Mouse (Mus musculus): ENCODE measurements at regions not wholly inside any gene's neighbourhood (a gene's known extent, or its start where the extent isn't known, plus 50 kb on each side); places are given as distances from the start of the nearest gene placed in this dataset.

GRCm38 (mm10) chr3:109249359-109249758 lies 91.1 kb upstream of the Vav3 start:
- Histone ChIP-seq H3K9me3 (replicated peaks; ENCODE audit: insufficient read depth, low read length) (no peaks in the 10 kb centered on the region), H3K27me3 (ENCODE audit: control insufficient read depth in 1 of 2, insufficient read depth in 2 of 2, low read length in 2 of 2) (0 out of 4 replicates have a peak, but pooled peaks cover 0 to 1% of the 10 kb centered on the region in 2 experiments), H3K4me1 (ENCODE audit: control insufficient read depth in 1 of 2, insufficient read depth in 2 of 2, low read length in 2 of 2) (peaks cover 0 to 6% of the 10 kb centered on the region in 2 experiments; a peak in 1 of 4 replicates), H3K4me3 (ENCODE audit: control insufficient read depth in 1 of 2, insufficient read depth in 1 of 2, low read depth in 2 of 2, low read length in 2 of 2) (no peak overlapping the region), H3K9ac (ENCODE audit: control insufficient read depth, low read depth, low read length, poor library complexity, severe bottlenecking) (no peak overlapping the region), H3K27ac (ENCODE audit: control insufficient read depth, low read depth, low read length) (no peak overlapping the region), H3K79me2 (ENCODE audit: control insufficient read depth, insufficient read depth, low read length, poor library complexity) (no peaks in the 10 kb centered on the region), H3K36me3 (ENCODE audit: control insufficient read depth in 1 of 2, insufficient read depth in 2 of 2, low read length in 2 of 2) (no peaks in the 10 kb centered on the region)
- DNase-seq (ENCODE audit: low read depth, low spot score) = no peak
- TF ChIP-seq NELFE (IDR thresholded peaks at IDR 0.05; ENCODE audit: low read depth, low read length) (no peak), ZNF384 (IDR thresholded peaks at IDR 0.05; ENCODE audit: low read depth, low read length) (no peak)

GRCm38 (mm10) chr3:109249989-109250388 lies 90.5 kb upstream of the Vav3 start:
- H3K4me1 ChIP-seq (ENCODE audit: control insufficient read depth in 1 of 2, insufficient read depth in 2 of 2, low read length in 2 of 2) = peaks cover 0 to 6% of the 10 kb centered on the region in 2 experiments; a peak in 1 of 4 replicates
- no peaks in the 10 kb centered on the region for H3K9me3 ChIP-seq (replicated peaks; ENCODE audit: insufficient read depth, low read length)
- H3K4me3 ChIP-seq (ENCODE audit: control insufficient read depth in 1 of 2, insufficient read depth in 1 of 2, low read depth in 2 of 2, low read length in 2 of 2) = no peak overlapping the region
- no peaks in the 10 kb centered on the region for H3K36me3 ChIP-seq (ENCODE audit: control insufficient read depth in 1 of 2, insufficient read depth in 2 of 2, low read length in 2 of 2)
- H3K27ac ChIP-seq (ENCODE audit: control insufficient read depth, low read depth, low read length) = no peak overlapping the region
- no peaks in the 10 kb centered on the region for H3K27me3 ChIP-seq (ENCODE audit: control insufficient read depth in 1 of 2, insufficient read depth in 2 of 2, low read length in 2 of 2)
- H3K79me2 ChIP-seq (ENCODE audit: control insufficient read depth, insufficient read depth, low read length, poor library complexity) = no peaks in the 10 kb centered on the region
- no peak overlapping the region for H3K9ac ChIP-seq (ENCODE audit: control insufficient read depth, low read depth, low read length, poor library complexity, severe bottlenecking)
- no peak for DNase-seq (ENCODE audit: low read depth, low spot score)
- TF ChIP-seq CHD2 (IDR thresholded peaks at IDR 0.05; ENCODE audit: low read length) = no peak
- TF ChIP-seq HCFC1 (IDR thresholded peaks at IDR 0.05; ENCODE audit: low read depth, low read length) = no peak
- TF ChIP-seq JUND (IDR thresholded peaks at IDR 0.05; ENCODE audit: low read depth, low read length) = no peak
- TF ChIP-seq NRF1 (IDR thresholded peaks at IDR 0.05; ENCODE audit: insufficient read depth, low read depth, low read length, poor library complexity, severe bottlenecking) = no peak
- no peak for TF ChIP-seq ZMIZ1 (IDR thresholded peaks at IDR 0.05; ENCODE audit: low read depth, low read length)
- no peak for TF ChIP-seq SIN3A (IDR thresholded peaks at IDR 0.05; ENCODE audit: low read length)
- TF ChIP-seq EP300 (IDR thresholded peaks at IDR 0.05; ENCODE audit: low read depth in 1 of 2, low read length in 2 of 2) = no peak
- TF ChIP-seq TBP (IDR thresholded peaks at IDR 0.05; ENCODE audit: low read depth, low read length) = no peak
- TF ChIP-seq BHLHE40 (IDR thresholded peaks at IDR 0.05; ENCODE audit: borderline replicate concordance, low read depth, low read length) = no peak
- no peak for TF ChIP-seq USF2 (IDR thresholded peaks at IDR 0.05; ENCODE audit: borderline replicate concordance in 1 of 2, insufficient read depth in 1 of 2, low read depth in 1 of 2, low read length in 2 of 2)
- TF ChIP-seq NELFE (IDR thresholded peaks at IDR 0.05; ENCODE audit: low read depth, low read length) = no peak
- TF ChIP-seq E2F4 (IDR thresholded peaks at IDR 0.05; ENCODE audit: borderline replicate concordance, low read depth, low read length) = no peak
- TF ChIP-seq MAZ (IDR thresholded peaks at IDR 0.05; ENCODE audit: low read depth, low read length) = no peak
- no peak for TF ChIP-seq GABPA (IDR thresholded peaks at IDR 0.05; ENCODE audit: low read depth, low read length)
- TF ChIP-seq UBTF (IDR thresholded peaks at IDR 0.05; ENCODE audit: borderline replicate concordance, insufficient read depth, low read depth, low read length) = no peak
- no peak for TF ChIP-seq USF1 (IDR thresholded peaks at IDR 0.05; ENCODE audit: low read depth, low read length)
- TF ChIP-seq MXI1 (IDR thresholded peaks at IDR 0.05; ENCODE audit: low read depth, low read length) = no peak
- TF ChIP-seq RCOR1 (IDR thresholded peaks at IDR 0.05; ENCODE audit: low read depth, low read length) = no peak
- TF ChIP-seq MYC (IDR thresholded peaks at IDR 0.05; ENCODE audit: low read depth, low read length) = no peak
